Mouse (Mus musculus): ENCODE measurements around the gene Stim1. TPM values are rescaled to one million over a fixed set of nuclear protein-coding genes. Genes with fewer than 3 reads are reported as not detected.

Gene Stim1
- total RNA-seq, 1 experiment from 2014 or later, result 41.0 TPM

- no peak for ATAC-seq (replicated peaks; ENCODE audit: low read depth, poor library complexity, severe bottlenecking)
These were observed 24.6 kb downstream of the Stim1 start for GRCm38 (mm10) chr7:102292228-102292627.

GRCm38 (mm10) chr7:102293234-102293633 lies 25.6 kb downstream of the Stim1 start:
- ATAC-seq (replicated peaks; ENCODE audit: low read depth, poor library complexity, severe bottlenecking), result no peak

DNA sequence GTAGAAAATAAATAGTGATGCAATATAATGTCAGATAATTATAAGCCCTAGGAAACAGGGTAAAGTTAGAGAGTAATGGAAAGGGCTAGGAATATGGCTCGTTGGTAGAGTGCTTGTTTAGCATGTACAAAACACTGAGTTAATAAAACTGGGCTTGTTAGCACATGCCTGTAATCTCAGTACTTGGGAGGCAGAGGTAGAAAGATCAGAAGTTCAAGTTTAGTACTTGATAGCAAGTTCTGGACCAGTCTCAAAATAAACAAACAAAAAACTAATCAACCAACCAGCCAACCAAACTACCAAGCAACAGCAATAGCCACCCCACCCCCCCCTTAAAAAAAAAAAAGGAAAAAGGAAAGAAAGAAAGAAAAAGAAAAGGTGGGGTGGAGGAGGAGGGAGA lies 33.2 kb downstream of the Stim1 start:
- ATAC-seq (replicated peaks; ENCODE audit: low read depth, poor library complexity, severe bottlenecking), result no peak

GRCm38 (mm10) chr7:102302471-102302870 lies 34.9 kb downstream of the Stim1 start:
- no peak for ATAC-seq (replicated peaks; ENCODE audit: low read depth, poor library complexity, severe bottlenecking)

GRCm38 (mm10) chr7:102305596-102305995 lies 38.0 kb downstream of the Stim1 start:
- ATAC-seq (replicated peaks; ENCODE audit: low read depth, poor library complexity, severe bottlenecking), result no peak

- ATAC-seq (replicated peaks; ENCODE audit: low read depth, poor library complexity, severe bottlenecking), result no peak
These were observed 42.7 kb downstream of the Stim1 start for GRCm38 (mm10) chr7:102310266-102310665.

- no peak for ATAC-seq (replicated peaks; ENCODE audit: low read depth, poor library complexity, severe bottlenecking)
These were observed 43.2 kb downstream of the Stim1 start for GRCm38 (mm10) chr7:102310821-102311220.

- 0 out of 2 replicates have a peak, but pooled peaks have one; percentile 33 for ATAC-seq (replicated peaks; ENCODE audit: low read depth, poor library complexity, severe bottlenecking)
These were observed 45.4 kb downstream of the Stim1 start for GRCm38 (mm10) chr7:102312840-102313534.

GRCm38 (mm10) chr7:102313535-102313863 lies 45.9 kb downstream of the Stim1 start:
- ATAC-seq (replicated peaks; ENCODE audit: low read depth, poor library complexity, severe bottlenecking), result no peak

- ATAC-seq (replicated peaks; ENCODE audit: low read depth, poor library complexity, severe bottlenecking), result no peak
These were observed 46.5 kb downstream of the Stim1 start for GRCm38 (mm10) chr7:102314107-102314506.

DNA sequence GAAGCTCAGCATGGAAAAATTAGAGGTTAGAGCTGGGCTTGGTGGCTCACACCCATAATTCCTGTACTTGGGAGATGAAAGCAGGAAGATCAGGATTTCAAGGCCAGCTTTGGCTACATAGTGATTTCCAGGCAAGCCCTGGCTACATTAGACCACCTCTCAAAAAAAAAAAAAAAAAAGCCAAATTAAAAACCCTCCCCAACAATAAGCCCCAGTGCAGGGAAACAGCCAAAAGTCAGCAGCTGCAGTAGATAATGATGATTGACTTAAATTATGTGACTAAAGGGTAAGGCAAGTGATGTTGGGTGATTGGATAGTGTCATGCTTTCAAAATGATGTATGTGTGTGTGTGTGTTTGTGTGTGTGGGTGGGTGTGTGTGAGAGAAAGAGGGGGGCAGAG lies 47.3 kb downstream of the Stim1 start:
- ATAC-seq (replicated peaks; ENCODE audit: low read depth, poor library complexity, severe bottlenecking), result no peak

- peak; percentile 40 for ATAC-seq (replicated peaks; ENCODE audit: low read depth, poor library complexity, severe bottlenecking)
These were observed 47.8 kb downstream of the Stim1 start for GRCm38 (mm10) chr7:102315435-102315834.

GRCm38 (mm10) chr7:102317583-102318168 lies 50.1 kb downstream of the Stim1 start:
- peak; percentile 86 for ATAC-seq (replicated peaks; ENCODE audit: low read depth, poor library complexity, severe bottlenecking)

DNA sequence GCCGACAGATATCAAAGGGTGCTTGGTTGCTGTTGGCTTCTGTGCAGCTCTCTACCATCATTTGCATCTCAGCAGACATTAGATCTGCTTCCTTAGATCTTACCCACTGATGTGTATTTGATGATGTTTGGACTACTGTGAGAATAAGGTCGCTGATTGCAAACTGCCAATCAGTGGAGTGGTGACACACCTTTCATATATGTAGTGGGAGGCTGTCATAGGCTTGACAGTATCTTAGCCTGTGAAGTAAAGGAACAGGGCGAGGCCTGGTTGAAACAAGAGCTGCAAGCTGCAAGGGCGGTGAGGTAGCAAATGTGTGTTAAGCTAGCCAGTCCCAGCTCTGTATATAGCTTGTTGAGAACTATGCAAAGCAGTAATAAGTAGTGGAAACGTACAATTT lies 54.5 kb downstream of the Stim1 start:
- no peak for ATAC-seq (replicated peaks; ENCODE audit: low read depth, poor library complexity, severe bottlenecking)

DNA sequence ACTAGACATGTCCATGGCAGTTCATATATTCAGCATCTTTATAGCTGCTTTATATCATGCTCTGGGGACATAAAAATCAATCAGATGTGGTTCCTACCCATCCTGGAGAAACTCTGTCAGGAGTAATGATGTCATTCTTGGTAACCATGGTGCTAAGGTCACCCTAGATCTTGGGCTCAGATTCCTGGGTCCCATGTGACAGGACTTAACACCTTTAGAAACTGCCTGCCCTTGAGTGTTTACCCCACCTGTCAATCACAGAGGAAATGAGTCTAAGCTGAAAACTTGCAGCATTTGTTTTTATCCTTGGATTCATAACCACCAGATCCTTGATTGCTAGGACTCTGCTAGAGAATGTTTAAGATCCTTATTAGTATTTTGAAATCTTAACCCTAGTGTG lies 58.7 kb downstream of the Stim1 start:
- no peak for ATAC-seq (replicated peaks; ENCODE audit: low read depth, poor library complexity, severe bottlenecking)

- ATAC-seq (replicated peaks; ENCODE audit: low read depth, poor library complexity, severe bottlenecking), result no peak
These were observed 62.7 kb downstream of the Stim1 start for GRCm38 (mm10) chr7:102330270-102330669.

DNA sequence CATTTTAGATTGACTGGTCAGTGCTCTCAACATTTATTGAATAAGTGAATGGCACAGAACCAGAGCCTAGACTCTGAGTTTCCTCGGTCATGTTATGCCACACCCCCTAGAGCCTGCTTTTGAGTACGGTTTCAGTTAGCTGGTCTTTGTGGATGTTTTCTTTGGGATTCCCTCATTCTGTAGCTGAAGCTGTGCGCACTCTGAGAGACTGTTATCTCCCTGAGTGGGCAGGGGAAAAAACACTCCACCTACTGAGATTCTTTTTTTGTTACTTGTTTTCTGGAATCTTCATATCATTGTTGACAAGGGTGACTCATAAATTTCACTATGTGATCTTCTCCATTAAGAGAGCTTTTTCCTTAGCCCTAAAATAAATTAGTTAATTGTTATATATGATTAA lies 63.9 kb downstream of the Stim1 start:
- ATAC-seq (replicated peaks; ENCODE audit: low read depth, poor library complexity, severe bottlenecking), result no peak

DNA sequence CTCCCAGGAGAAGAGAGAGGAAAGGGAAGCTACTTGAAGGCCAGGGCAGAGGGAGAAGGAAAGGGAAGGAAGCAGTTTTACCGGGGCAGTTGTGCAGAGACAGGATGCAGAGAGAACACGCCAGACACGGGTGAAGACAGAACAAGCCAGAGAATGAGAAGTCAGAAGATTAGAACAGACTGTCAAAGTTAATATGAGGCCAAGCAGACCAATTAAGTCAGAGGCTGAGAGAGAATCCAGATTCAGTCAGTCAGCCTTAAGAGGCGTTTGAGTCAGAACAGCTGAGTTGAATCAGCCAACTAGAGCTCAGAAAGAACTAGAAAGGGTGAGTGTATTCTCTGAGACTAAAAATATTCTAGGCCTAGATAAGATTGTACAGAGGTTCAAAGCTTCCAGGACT lies 66.1 kb downstream of the Stim1 start:
- no peak for ATAC-seq (replicated peaks; ENCODE audit: low read depth, poor library complexity, severe bottlenecking)

- ATAC-seq (replicated peaks; ENCODE audit: low read depth, poor library complexity, severe bottlenecking), result no peak
These were observed 69.7 kb downstream of the Stim1 start for GRCm38 (mm10) chr7:102337326-102337725.

DNA sequence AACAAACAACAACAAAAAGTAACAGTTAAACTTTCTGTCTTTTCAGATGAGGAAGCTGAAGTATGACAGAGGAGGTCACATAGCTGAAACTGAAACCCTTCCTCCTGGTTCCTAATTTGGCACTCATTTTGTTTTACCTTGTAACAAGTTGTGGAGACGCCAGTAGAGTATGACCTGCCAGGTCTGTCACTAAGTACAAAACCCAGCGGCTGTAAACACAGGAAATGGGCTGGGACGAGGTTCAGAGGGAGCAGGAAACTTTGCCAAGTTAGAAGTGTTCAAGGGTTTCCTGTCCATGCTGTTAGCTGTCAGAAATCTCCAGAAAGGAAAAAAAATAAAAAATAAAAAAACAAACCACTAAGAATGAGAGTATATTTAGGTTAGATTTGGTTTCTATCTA lies 70.3 kb downstream of the Stim1 start:
- ATAC-seq (replicated peaks; ENCODE audit: low read depth, poor library complexity, severe bottlenecking), result peak; percentile 85

DNA sequence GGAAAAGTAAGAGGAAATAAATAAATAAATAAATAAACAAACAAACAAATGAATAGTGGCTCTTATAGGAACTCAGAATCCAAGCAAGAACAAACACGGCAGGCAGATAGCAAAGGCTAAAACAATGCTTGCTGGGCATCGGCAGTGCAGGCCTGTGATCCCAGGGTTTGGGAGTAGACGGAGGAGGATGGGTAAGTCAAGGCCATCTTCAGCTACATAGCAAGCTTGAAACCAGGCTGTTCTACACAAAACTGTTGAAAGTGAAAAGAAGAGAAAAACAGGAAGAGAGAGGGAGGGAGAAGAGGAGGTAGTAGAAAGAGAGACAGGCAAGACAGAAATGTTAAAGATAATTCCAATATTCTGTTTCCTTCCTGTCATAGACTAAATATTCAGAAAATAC lies 71.3 kb downstream of the Stim1 start:
- no peak for ATAC-seq (replicated peaks; ENCODE audit: low read depth, poor library complexity, severe bottlenecking)

DNA sequence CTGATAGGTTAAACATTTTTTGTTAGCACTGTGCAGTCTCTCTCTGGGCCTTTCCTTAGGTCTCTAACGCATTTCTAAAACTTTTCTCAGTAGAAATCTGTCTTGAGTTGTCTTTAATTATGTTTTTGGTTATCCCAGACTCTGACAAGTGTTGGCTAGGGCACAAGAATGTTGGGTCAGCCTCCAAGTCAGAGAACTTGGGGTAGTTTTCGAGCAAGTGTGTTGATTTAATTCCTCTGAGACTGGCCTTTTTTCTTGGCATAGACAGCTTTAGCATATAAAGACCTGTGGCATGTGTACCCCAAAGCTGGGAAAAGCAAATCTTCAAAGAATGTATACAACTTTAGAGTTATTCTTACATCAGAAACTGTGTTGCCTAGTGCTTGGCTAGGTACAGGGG lies 78.3 kb downstream of the Stim1 start:
- no peak for ATAC-seq (replicated peaks; ENCODE audit: low read depth, poor library complexity, severe bottlenecking)

Data from common myeloid progenitor, adult 5-6 weeks (primary cell).